Mouse (Mus musculus): ENCODE data around the gene Gbe1. TPM values are rescaled to one million over a fixed set of nuclear protein-coding genes. Genes with fewer than 3 reads are reported as not detected.

The Gbe1 gene
- total and polyA plus RNA-seq, 2 experiments from 2014 or later: 57.6 to 72.4 TPM

DNA sequence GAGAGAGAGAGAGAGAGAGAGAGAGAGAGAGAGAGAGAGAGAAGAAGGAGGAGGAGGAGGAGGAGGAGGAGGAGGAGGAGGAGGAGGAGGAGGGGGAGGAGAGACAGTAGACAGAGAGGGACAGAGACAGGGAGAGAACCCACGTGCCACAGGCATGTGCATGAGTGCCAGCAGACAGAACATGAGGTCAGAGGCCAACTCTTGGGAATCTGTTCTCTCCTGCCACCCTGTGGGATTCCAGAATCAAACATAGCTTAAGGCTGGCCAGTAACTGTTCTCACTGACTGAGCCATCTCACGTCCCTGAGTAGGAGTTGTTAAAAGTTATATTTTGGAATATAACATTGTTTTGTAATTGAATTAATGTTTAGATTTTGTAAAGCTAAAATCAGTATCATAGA is 39.3 kb downstream of the Gbe1 start:
- Histone ChIP-seq H3K4me3 (ENCODE audit: low read depth, low read length) (no peak overlapping the region), H3K36me3 (replicated peaks; ENCODE audit: control insufficient read depth, insufficient read depth, low read length) (no peaks in the 10 kb centered on the region), H3K4me1 (ENCODE audit: control insufficient read depth, insufficient read depth) (peaks cover 10% of the 10 kb centered on the region; the same call in 1 of the 2 replicates), H3K27me3 (ENCODE audit: control insufficient read depth, insufficient read depth, low read length) (no peaks in the 10 kb centered on the region), H3K9me3 (replicated peaks; ENCODE audit: control insufficient read depth, low read length) (no peaks in the 10 kb centered on the region), H3K27ac (ENCODE audit: low read depth) (no peak overlapping the region), H3K9ac (replicated peaks; ENCODE audit: low read depth, low read length) (no peak overlapping the region), H3K4me2 (ENCODE audit: low read depth, low read length) (no peak overlapping the region)
- WGBS: 16% methylated on average over 2 of the region's 2 CpGs
- DNase-seq (ENCODE audit: low spot score) (peak; percentile 75), ATAC-seq (ENCODE audit: insufficient read depth, low read depth) (peak; percentile 87)
- TF ChIP-seq EP300 (IDR thresholded peaks at IDR 0.05; ENCODE audit: low read depth) (no peak), CTCF (IDR thresholded peaks at IDR 0.05; ENCODE audit: low read depth) (peak; percentile 53)

DNA sequence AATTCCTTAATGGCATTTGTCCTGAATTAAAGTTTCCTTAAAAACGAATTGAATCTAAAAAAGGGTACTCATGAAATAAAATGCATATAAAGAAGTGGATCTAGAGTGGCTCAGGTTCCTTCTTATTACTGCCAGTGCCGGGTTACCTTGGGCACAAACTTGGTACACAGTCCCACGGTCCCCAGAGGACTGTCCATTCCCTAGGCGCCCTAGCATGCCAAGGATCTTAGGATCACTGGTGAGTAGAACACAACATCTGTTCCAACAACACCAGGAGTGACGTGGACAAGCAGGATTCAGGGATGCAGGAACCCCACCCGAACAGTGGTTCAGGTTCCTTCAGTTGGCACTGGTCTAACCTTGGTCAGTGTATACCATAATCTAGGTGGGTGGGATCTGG is 44.6 kb downstream of the Gbe1 start:
- H3K27ac ChIP-seq (ENCODE audit: low read depth): no peak overlapping the region
- H3K27me3 ChIP-seq (ENCODE audit: control insufficient read depth, insufficient read depth, low read length): no peaks in the 10 kb centered on the region
- ATAC-seq (ENCODE audit: insufficient read depth, low read depth) (no peak), DNase-seq (ENCODE audit: low spot score) (no peak)
- peaks cover 16% of the 10 kb centered on the region; the same call in 1 of the 2 replicates for H3K9me3 ChIP-seq (replicated peaks; ENCODE audit: control insufficient read depth, low read length)
- H3K9ac ChIP-seq (replicated peaks; ENCODE audit: low read depth, low read length): no peak overlapping the region
- 87% methylated on average over 6 of the region's 6 CpGs for WGBS
- no peaks in the 10 kb centered on the region for H3K4me1 ChIP-seq (ENCODE audit: control insufficient read depth, insufficient read depth)
- H3K4me2 ChIP-seq (ENCODE audit: low read depth, low read length): no peak overlapping the region
- TF ChIP-seq EP300 (IDR thresholded peaks at IDR 0.05; ENCODE audit: low read depth) (no peak), CTCF (IDR thresholded peaks at IDR 0.05; ENCODE audit: low read depth) (no peak)
- no peak overlapping the region for H3K4me3 ChIP-seq (ENCODE audit: low read depth, low read length)
- peaks cover 15% of the 10 kb centered on the region for H3K36me3 ChIP-seq (replicated peaks; ENCODE audit: control insufficient read depth, insufficient read depth, low read length)

DNA sequence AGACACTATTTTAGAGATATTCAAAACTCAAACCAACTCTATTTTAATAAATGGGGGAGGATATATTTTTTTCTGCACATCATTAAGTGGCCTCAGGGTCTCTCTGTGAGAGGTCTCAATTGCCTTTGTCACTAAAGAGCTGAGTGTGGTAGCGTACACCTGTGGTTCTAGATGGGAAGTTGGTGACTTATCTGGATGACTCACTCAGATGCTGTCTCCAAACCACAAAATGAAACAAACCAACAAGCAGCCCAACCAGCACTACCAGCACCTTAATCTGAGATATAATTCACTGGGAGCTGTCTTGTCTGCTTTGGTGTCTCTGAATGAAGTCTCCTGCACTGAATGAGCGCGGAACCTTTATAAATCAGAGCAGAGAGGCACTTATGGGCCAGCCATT is 51.5 kb downstream of the Gbe1 start:
- no peak overlapping the region for H3K4me2 ChIP-seq (ENCODE audit: low read depth, low read length)
- no peaks in the 10 kb centered on the region for H3K4me1 ChIP-seq (ENCODE audit: control insufficient read depth, insufficient read depth)
- H3K9me3 ChIP-seq (replicated peaks; ENCODE audit: control insufficient read depth, low read length): peaks cover 7% of the 10 kb centered on the region; the same call in 1 of the 2 replicates
- no peak overlapping the region for H3K27ac ChIP-seq (ENCODE audit: low read depth)
- peaks cover 15% of the 10 kb centered on the region for H3K36me3 ChIP-seq (replicated peaks; ENCODE audit: control insufficient read depth, insufficient read depth, low read length)
- H3K4me3 ChIP-seq (ENCODE audit: low read depth, low read length): no peak overlapping the region
- DNase-seq (ENCODE audit: low spot score) (no peak), ATAC-seq (ENCODE audit: insufficient read depth, low read depth) (no peak)
- no peaks in the 10 kb centered on the region for H3K27me3 ChIP-seq (ENCODE audit: control insufficient read depth, insufficient read depth, low read length)
- no peak overlapping the region for H3K9ac ChIP-seq (replicated peaks; ENCODE audit: low read depth, low read length)
- 93% methylated on average over 3 of the region's 3 CpGs for WGBS
- TF ChIP-seq CTCF (IDR thresholded peaks at IDR 0.05; ENCODE audit: low read depth) (no peak), EP300 (IDR thresholded peaks at IDR 0.05; ENCODE audit: low read depth) (no peak)

DNA sequence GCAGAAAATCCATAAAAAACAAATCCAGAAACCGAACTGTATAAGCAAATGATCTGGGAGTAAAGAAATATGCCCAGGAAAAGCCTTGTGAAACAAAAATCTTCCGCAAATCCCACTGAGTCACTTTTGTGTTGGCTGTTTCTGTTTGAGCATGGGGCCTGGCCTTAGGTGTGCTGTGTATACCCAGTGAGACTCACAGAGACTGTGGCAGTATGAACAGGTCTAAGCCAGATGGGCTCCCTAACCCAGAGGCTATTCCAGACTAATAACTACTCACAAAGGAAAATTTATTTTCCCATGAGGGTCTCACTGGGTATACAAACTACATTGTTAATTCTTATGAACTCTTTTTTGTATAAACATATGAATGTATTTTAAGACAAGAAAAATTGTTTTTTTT is 67.3 kb downstream of the Gbe1 start:
- no peaks in the 10 kb centered on the region for H3K4me1 ChIP-seq (ENCODE audit: control insufficient read depth, insufficient read depth)
- H3K27ac ChIP-seq (ENCODE audit: low read depth): no peak overlapping the region
- H3K9me3 ChIP-seq (replicated peaks; ENCODE audit: control insufficient read depth, low read length): no peaks in the 10 kb centered on the region
- no peaks in the 10 kb centered on the region for H3K36me3 ChIP-seq (replicated peaks; ENCODE audit: control insufficient read depth, insufficient read depth, low read length)
- ATAC-seq (ENCODE audit: insufficient read depth, low read depth): no peak
- H3K27me3 ChIP-seq (ENCODE audit: control insufficient read depth, insufficient read depth, low read length): no peaks in the 10 kb centered on the region
- no peak overlapping the region for H3K4me2 ChIP-seq (ENCODE audit: low read depth, low read length)
- WGBS: 89% methylated on average over 2 of the region's 2 CpGs
- H3K4me3 ChIP-seq (ENCODE audit: low read depth, low read length): no peak overlapping the region
- no peak for DNase-seq (ENCODE audit: low spot score)
- TF ChIP-seq EP300 (IDR thresholded peaks at IDR 0.05; ENCODE audit: low read depth): no peak
- no peak for TF ChIP-seq CTCF (IDR thresholded peaks at IDR 0.05; ENCODE audit: low read depth)
- H3K9ac ChIP-seq (replicated peaks; ENCODE audit: low read depth, low read length): no peak overlapping the region

DNA sequence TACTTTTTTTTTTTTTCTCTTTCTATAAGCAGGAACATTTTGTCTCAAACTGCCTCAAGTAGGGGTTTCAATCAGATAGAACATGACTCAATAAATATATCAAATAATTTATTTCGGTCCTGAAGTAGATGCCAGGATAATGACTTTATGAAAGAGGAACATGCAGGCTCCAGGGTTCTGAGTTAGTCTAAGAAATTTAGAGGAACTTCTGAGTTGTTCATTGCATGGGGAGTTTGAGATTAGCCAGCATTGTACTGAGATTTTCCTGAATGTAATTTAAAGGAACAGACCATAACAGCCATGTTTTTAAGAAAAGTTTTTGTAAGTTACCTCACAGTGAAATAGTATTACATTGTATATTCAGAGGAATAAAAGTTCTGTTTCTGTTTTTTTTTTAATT is 71.7 kb downstream of the Gbe1 start:
- H3K27ac ChIP-seq (ENCODE audit: low read depth): no peak overlapping the region
- H3K27me3 ChIP-seq (ENCODE audit: control insufficient read depth, insufficient read depth, low read length): no peaks in the 10 kb centered on the region
- no peak overlapping the region for H3K4me2 ChIP-seq (ENCODE audit: low read depth, low read length)
- DNase-seq (ENCODE audit: low spot score) (no peak), ATAC-seq (ENCODE audit: insufficient read depth, low read depth) (no peak)
- no peak overlapping the region for H3K9ac ChIP-seq (replicated peaks; ENCODE audit: low read depth, low read length)
- TF ChIP-seq CTCF (IDR thresholded peaks at IDR 0.05; ENCODE audit: low read depth) (no peak), EP300 (IDR thresholded peaks at IDR 0.05; ENCODE audit: low read depth) (no peak)
- no peak overlapping the region for H3K4me3 ChIP-seq (ENCODE audit: low read depth, low read length)
- no peaks in the 10 kb centered on the region for H3K4me1 ChIP-seq (ENCODE audit: control insufficient read depth, insufficient read depth)
- peaks cover 8% of the 10 kb centered on the region; the same call in 1 of the 2 replicates for H3K9me3 ChIP-seq (replicated peaks; ENCODE audit: control insufficient read depth, low read length)
- WGBS: 88% methylated on average over 1 of the region's 1 CpGs
- H3K36me3 ChIP-seq (replicated peaks; ENCODE audit: control insufficient read depth, insufficient read depth, low read length): 0 out of 2 replicates have a peak, but pooled peaks cover 6% of the 10 kb centered on the region

DNA sequence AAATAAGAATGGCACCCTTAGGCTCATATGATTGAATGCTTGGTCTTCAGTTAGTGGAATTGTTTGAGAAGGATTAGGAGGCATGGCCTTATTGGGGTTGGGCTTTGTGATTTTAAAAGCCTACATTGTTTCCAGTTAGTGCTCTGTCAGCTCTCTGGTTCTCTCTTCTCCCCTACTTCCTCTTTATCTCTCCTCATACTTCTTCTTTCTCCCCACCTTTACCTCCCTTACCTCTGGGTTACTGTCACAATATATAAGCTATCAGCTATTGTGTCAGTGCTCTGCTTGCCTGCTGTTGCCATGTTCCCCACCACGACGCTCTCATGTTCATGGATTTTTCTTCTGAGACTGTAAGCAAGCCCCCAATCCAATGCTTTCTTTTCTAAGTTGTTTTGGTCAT is 73.6 kb downstream of the Gbe1 start:
- 88% methylated on average over 2 of the region's 2 CpGs for WGBS
- no peak for TF ChIP-seq EP300 (IDR thresholded peaks at IDR 0.05; ENCODE audit: low read depth)
- TF ChIP-seq CTCF (IDR thresholded peaks at IDR 0.05; ENCODE audit: low read depth): no peak
- Histone ChIP-seq H3K9ac (replicated peaks; ENCODE audit: low read depth, low read length) (no peak overlapping the region), H3K4me2 (ENCODE audit: low read depth, low read length) (no peak overlapping the region), H3K4me3 (ENCODE audit: low read depth, low read length) (no peak overlapping the region), H3K36me3 (replicated peaks; ENCODE audit: control insufficient read depth, insufficient read depth, low read length) (0 out of 2 replicates have a peak, but pooled peaks cover 6% of the 10 kb centered on the region), H3K27ac (ENCODE audit: low read depth) (no peak overlapping the region), H3K4me1 (ENCODE audit: control insufficient read depth, insufficient read depth) (no peaks in the 10 kb centered on the region), H3K27me3 (ENCODE audit: control insufficient read depth, insufficient read depth, low read length) (no peaks in the 10 kb centered on the region), H3K9me3 (replicated peaks; ENCODE audit: control insufficient read depth, low read length) (peaks cover 8% of the 10 kb centered on the region; the same call in 1 of the 2 replicates)
- DNase-seq (ENCODE audit: low spot score) (no peak), ATAC-seq (ENCODE audit: insufficient read depth, low read depth) (no peak)

All from heart, postnatal 0 days (tissue).